Comparison of ENCODE assay signal across 8 mouse cellular contexts in the genomic region with DNA sequence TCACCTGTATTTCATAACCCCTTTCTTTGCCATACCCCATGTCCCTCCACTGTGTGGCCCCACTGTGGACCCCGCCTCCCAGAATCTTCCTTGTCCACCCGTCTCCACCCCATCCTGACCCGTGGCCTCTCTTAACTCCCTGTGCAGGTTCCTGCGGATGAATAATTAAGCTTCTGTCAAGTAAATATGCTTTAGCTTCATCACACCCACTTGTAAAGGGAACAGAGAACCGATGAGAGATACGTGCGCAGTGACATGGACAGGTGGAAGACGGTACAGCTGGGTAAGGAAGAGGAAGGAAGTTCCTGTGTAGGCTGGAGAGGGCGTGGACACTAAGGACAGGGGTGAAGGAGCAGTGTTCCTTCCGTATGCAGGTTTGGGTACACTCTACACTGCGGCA. TPM values are rescaled to one million over a fixed set of nuclear protein-coding genes. Genes with fewer than 3 reads are reported as not detected.
DNase-seq lines count a peak whose midpoint lies in the region; ATAC-seq lines count a peak whose summit lies in the region.

No protein-coding gene starts in this region.

- H3K27ac ChIP-seq in heart, embryonic 12.5 days (ENCODE audit: poor library complexity, severe bottlenecking) = peak overlapping the region; percentile 99
- no peak overlapping the region for H3K27ac ChIP-seq in midbrain, embryonic 14.5 days (replicated peaks; ENCODE audit: low read depth, low read length)

- H3K4me3 ChIP-seq in heart, embryonic 12.5 days = peak overlapping the region; percentile 66
- H3K4me3 ChIP-seq in midbrain, embryonic 14.5 days (replicated peaks; ENCODE audit: low read depth, low read length) = peak overlapping the region; percentile 35

- H3K27me3 ChIP-seq in heart, embryonic 12.5 days (replicated peaks) = no peaks in the 10 kb centered on the region
- peaks cover 16% of the 10 kb centered on the region for H3K27me3 ChIP-seq in midbrain, embryonic 14.5 days (ENCODE audit: control insufficient read depth, insufficient read depth, low read length)

- peak overlapping the region; percentile 65 for H3K9ac ChIP-seq in heart, embryonic 12.5 days
- peak overlapping the region; percentile 39; the same call in 1 of the 2 replicates for H3K9ac ChIP-seq in midbrain, embryonic 14.5 days (replicated peaks; ENCODE audit: low read length)

- H3K4me2 ChIP-seq in heart, embryonic 12.5 days = peak overlapping the region; percentile 78
- peak overlapping the region; percentile 64 for H3K4me2 ChIP-seq in midbrain, embryonic 14.5 days (ENCODE audit: low read length)

- intact Hi-C loops in heart, postnatal 25 days (cut with DNase I) = no loop called here
- intact Hi-C loops in left cerebral cortex, postnatal 25 days (cut with DNase I) = no loop called here

- peaks cover 51% of the 10 kb centered on the region for H3K4me1 ChIP-seq in heart, embryonic 12.5 days (replicated peaks)
- H3K4me1 ChIP-seq in midbrain, embryonic 14.5 days (ENCODE audit: control insufficient read depth, insufficient read depth, low read length) = peaks cover 22% of the 10 kb centered on the region

- DNase-seq in heart, adult 18-20 months = peak; percentile 46 to 58
- DNase-seq in heart, postnatal 25 days (ENCODE audit: low spot score) = no peak
- peak; percentile 81 for DNase-seq in large intestine, adult 2 months (ENCODE audit: low read depth, low spot score)
- DNase-seq in midbrain, embryonic 14.5 days = peak; percentile 1
- no peak for DNase-seq in left cerebral cortex, postnatal 25 days (ENCODE audit: low spot score in 2 of 2)
- no peak for DNase-seq in gastrocnemius, postnatal 4 days (ENCODE audit: low spot score in 2 of 2)
- no peak for DNase-seq in left cerebral cortex, adult 9 months (ENCODE audit: low spot score in 2 of 2)

- no peaks in the 10 kb centered on the region for H3K9me3 ChIP-seq in heart, embryonic 12.5 days (replicated peaks)
- no peaks in the 10 kb centered on the region for H3K9me3 ChIP-seq in midbrain, embryonic 14.5 days (ENCODE audit: control insufficient read depth, low read length)

- ATAC-seq in heart, embryonic 12.5 days (ENCODE audit: insufficient number of reproducible peaks, low FRiP score) = peak; percentile 2; the same call in 1 of the 2 replicates
- peak; percentile 5; the same call in 1 of the 2 replicates for ATAC-seq in midbrain, embryonic 14.5 days (ENCODE audit: low FRiP score, low TSS enrichment)

- H3K36me3 ChIP-seq in heart, embryonic 12.5 days = no peaks in the 10 kb centered on the region
- no peaks in the 10 kb centered on the region for H3K36me3 ChIP-seq in midbrain, embryonic 14.5 days (ENCODE audit: control insufficient read depth, insufficient read depth, low read length)

- 10% methylated on average over 11 of the region's 11 CpGs for WGBS in heart, embryonic 12.5 days
- WGBS in large intestine, adult 2 months = 6% methylated on average over 11 of the region's 11 CpGs
- 17% methylated on average over 11 of the region's 11 CpGs for WGBS in midbrain, embryonic 14.5 days

RNA-seq across cellular contexts. Expression of gene Hif3a, which starts 0.6 kb away (rescaled TPM):
- total RNA-seq in heart, adult 18-20 months (2021) = 1 to 10 TPM; 1.9 to 4.1 TPM
- 1 to 10 TPM; 1.8 to 1.9 TPM for total RNA-seq in heart, postnatal 25 days (2021)
- 36.8 and 38.2 TPM in 2 replicates for polyA plus RNA-seq in heart, embryonic 12.5 days (2016; fragmentation: Nextera tagmentation; extraction: Ambion mirVana)
- 0.70 and 0.71 TPM in 2 replicates for polyA plus RNA-seq in large intestine, adult 2 months (2012; rRNA removed)
- 1.5 and 4.6 TPM in 2 replicates for polyA plus RNA-seq in midbrain, embryonic 14.5 days (2014; fragmentation: Nextera tagmentation; extraction: Ambion mirVana)
- 1 to 10 TPM; 5.3 to 8.5 TPM for total RNA-seq in left cerebral cortex, postnatal 25 days (2021)
- total RNA-seq in gastrocnemius, postnatal 4 days (2021) = 1 to 10 TPM; 6.6 to 8.1 TPM

RNA-seq across cellular contexts. Expression of gene Psg16, which starts 11.0 kb away (rescaled TPM):
- under 1 TPM in 1 of 2 experiments, not detected in 1; 0.08 TPM for total RNA-seq in heart, adult 18-20 months (2021)
- total RNA-seq in heart, postnatal 25 days (2021) = under 1 TPM; 0.14 to 0.16 TPM
- polyA plus RNA-seq in heart, embryonic 12.5 days (2016; fragmentation: Nextera tagmentation; extraction: Ambion mirVana) = 0.06 and 0.14 TPM in 2 replicates
- polyA plus RNA-seq in large intestine, adult 2 months (2012; rRNA removed) = 0.02 TPM in 1 of 2 replicates, not detected in the other
- polyA plus RNA-seq in midbrain, embryonic 14.5 days (2014; fragmentation: Nextera tagmentation; extraction: Ambion mirVana) = 4.3 and 4.9 TPM in 2 replicates
- total RNA-seq in left cerebral cortex, postnatal 25 days (2021) = 1 to 10 TPM; 4.1 to 5.5 TPM
- total RNA-seq in gastrocnemius, postnatal 4 days (2021) = under 1 TPM; 0.05 to 0.20 TPM

RNA-seq across cellular contexts. Expression of gene Ppp5c, which starts 35.1 kb away (rescaled TPM):
- total RNA-seq in heart, adult 18-20 months (2021) = 10 to 100 TPM; 98.8 to 98.9 TPM
- total RNA-seq in heart, postnatal 25 days (2021) = 100 to 1,000 TPM in 1 of 2 experiments, 10 to 100 TPM in 1; 97.5 to 102 TPM
- polyA plus RNA-seq in heart, embryonic 12.5 days (2016; fragmentation: Nextera tagmentation; extraction: Ambion mirVana) = 87.3 and 91.9 TPM in 2 replicates
- polyA plus RNA-seq in large intestine, adult 2 months (2012; rRNA removed) = 198 and 205 TPM in 2 replicates
- polyA plus RNA-seq in midbrain, embryonic 14.5 days (2014; fragmentation: Nextera tagmentation; extraction: Ambion mirVana) = 112 and 118 TPM in 2 replicates
- 100 to 1,000 TPM; 167 to 169 TPM for total RNA-seq in left cerebral cortex, postnatal 25 days (2021)
- total RNA-seq in gastrocnemius, postnatal 4 days (2021) = 10 to 100 TPM; 72.9 to 84.4 TPM

Comparison
In these comparisons a context has a peak if more than half of its experiments do, and no peak if none do; other contexts are left out.
1. DNase-seq: peak in heart, adult 18-20 months (2 of 2), large intestine, adult 2 months (single experiment) and midbrain, embryonic 14.5 days (single experiment); none in heart, postnatal 25 days (single experiment), left cerebral cortex, postnatal 25 days (0 of 2), gastrocnemius, postnatal 4 days (0 of 2) and left cerebral cortex, adult 9 months (0 of 2).
2. RNA of gene Psg16, which starts 11.0 kb away (total RNA-seq): 4.1 to 5.5 TPM in left cerebral cortex, postnatal 25 days; 0.05 to 0.20 TPM in gastrocnemius, postnatal 4 days, 0.14 to 0.16 TPM in heart, postnatal 25 days and 0.08 TPM in heart, adult 18-20 months; every median in the first group is over 4 times any median in the second.